Mouse (Mus musculus): ENCODE results near the gene Agpat1. TPM values are rescaled to one million over a fixed set of nuclear protein-coding genes. Genes with fewer than 3 reads are reported as not detected.

Agpat1 gene
- polyA plus RNA-seq (2014; fragmentation: Nextera tagmentation; extraction: Ambion mirVana) = 122 and 123 TPM in 2 replicates

GRCm38 (mm10) chr17:34604061-34604508 is at the start of gene Agpat1:
Agpat1 (plus strand) TSS chr17:34604262.
- Histone ChIP-seq H3K36me3 (ENCODE audit: control insufficient read depth, insufficient read depth, low read length) (peaks cover 17% of the 10 kb centered on the region), H3K9me3 (ENCODE audit: control insufficient read depth, low read length) (no peaks in the 10 kb centered on the region), H3K27ac (replicated peaks; ENCODE audit: low read depth, low read length) (peak within 1 kb of the TSS; percentile 85), H3K4me2 (ENCODE audit: low read length) (peak within 1 kb of the TSS; percentile 97), H3K4me1 (ENCODE audit: control insufficient read depth, insufficient read depth, low read length) (peaks cover 28% of the 10 kb centered on the region), H3K9ac (replicated peaks; ENCODE audit: low read length) (peak within 1 kb of the TSS; percentile 90), H3K27me3 (ENCODE audit: control insufficient read depth, insufficient read depth, low read length) (no peaks in the 10 kb centered on the region), H3K4me3 (replicated peaks; ENCODE audit: low read depth, low read length) (peak within 1 kb of the TSS; percentile 93)
- peak; percentile 90 for ATAC-seq (ENCODE audit: low FRiP score, low TSS enrichment)
- DNase-seq = peak; percentile 100
- WGBS = under 1% methylated on average over 35 of the region's 35 CpGs

- DNase-seq = peak; percentile 78
- ATAC-seq (ENCODE audit: low FRiP score, low TSS enrichment) = no peak
- no peaks in the 10 kb centered on the region; the same call in 1 of the 2 replicates for H3K9me3 ChIP-seq (ENCODE audit: control insufficient read depth, low read length)
- H3K27ac ChIP-seq (replicated peaks; ENCODE audit: low read depth, low read length) = no peak overlapping the region
- no peak overlapping the region for H3K9ac ChIP-seq (replicated peaks; ENCODE audit: low read length)
- H3K4me3 ChIP-seq (replicated peaks; ENCODE audit: low read depth, low read length) = no peak overlapping the region
- no peaks in the 10 kb centered on the region for H3K27me3 ChIP-seq (ENCODE audit: control insufficient read depth, insufficient read depth, low read length)
- H3K4me2 ChIP-seq (ENCODE audit: low read length) = no peak overlapping the region
- H3K4me1 ChIP-seq (ENCODE audit: control insufficient read depth, insufficient read depth, low read length) = no peaks in the 10 kb centered on the region
- no peaks in the 10 kb centered on the region for H3K36me3 ChIP-seq (ENCODE audit: control insufficient read depth, insufficient read depth, low read length)
- 28% methylated on average over 5 of the region's 5 CpGs for WGBS
These were observed 48.6 kb upstream of the Agpat1 start for GRCm38 (mm10) chr17:34555483-34555882.

- H3K4me3 ChIP-seq (replicated peaks; ENCODE audit: low read depth, low read length) = no peak overlapping the region
- no peaks in the 10 kb centered on the region for H3K27me3 ChIP-seq (ENCODE audit: control insufficient read depth, insufficient read depth, low read length)
- H3K36me3 ChIP-seq (ENCODE audit: control insufficient read depth, insufficient read depth, low read length) = no peaks in the 10 kb centered on the region
- no peak overlapping the region for H3K27ac ChIP-seq (replicated peaks; ENCODE audit: low read depth, low read length)
- no peak overlapping the region for H3K4me2 ChIP-seq (ENCODE audit: low read length)
- no peak overlapping the region for H3K9ac ChIP-seq (replicated peaks; ENCODE audit: low read length)
- no peak for DNase-seq
- ATAC-seq (ENCODE audit: low FRiP score, low TSS enrichment) = no peak
- 81% methylated on average over 8 of the region's 8 CpGs for WGBS
- H3K4me1 ChIP-seq (ENCODE audit: control insufficient read depth, insufficient read depth, low read length) = no peaks in the 10 kb centered on the region
- H3K9me3 ChIP-seq (ENCODE audit: control insufficient read depth, low read length) = no peaks in the 10 kb centered on the region; the same call in 1 of the 2 replicates
These were observed 47.7 kb upstream of the Agpat1 start for GRCm38 (mm10) chr17:34556406-34556805.

- ATAC-seq (ENCODE audit: low FRiP score, low TSS enrichment) (no peak), DNase-seq (no peak)
- H3K4me2 ChIP-seq (ENCODE audit: low read length) = no peak overlapping the region
- H3K27ac ChIP-seq (replicated peaks; ENCODE audit: low read depth, low read length) = no peak overlapping the region
- H3K36me3 ChIP-seq (ENCODE audit: control insufficient read depth, insufficient read depth, low read length) = no peaks in the 10 kb centered on the region
- H3K27me3 ChIP-seq (ENCODE audit: control insufficient read depth, insufficient read depth, low read length) = no peaks in the 10 kb centered on the region
- no peak overlapping the region for H3K4me3 ChIP-seq (replicated peaks; ENCODE audit: low read depth, low read length)
- no peak overlapping the region for H3K9ac ChIP-seq (replicated peaks; ENCODE audit: low read length)
- WGBS = 81% methylated on average over 11 of the region's 11 CpGs
- no peaks in the 10 kb centered on the region for H3K4me1 ChIP-seq (ENCODE audit: control insufficient read depth, insufficient read depth, low read length)
- no peaks in the 10 kb centered on the region; the same call in 1 of the 2 replicates for H3K9me3 ChIP-seq (ENCODE audit: control insufficient read depth, low read length)
These were observed 46.7 kb upstream of the Agpat1 start for GRCm38 (mm10) chr17:34557411-34557810.

- no peak overlapping the region for H3K27ac ChIP-seq (replicated peaks; ENCODE audit: low read depth, low read length)
- H3K4me1 ChIP-seq (ENCODE audit: control insufficient read depth, insufficient read depth, low read length) = no peaks in the 10 kb centered on the region
- ATAC-seq (ENCODE audit: low FRiP score, low TSS enrichment) (no peak), DNase-seq (no peak)
- H3K9ac ChIP-seq (replicated peaks; ENCODE audit: low read length) = no peak overlapping the region
- no peak overlapping the region for H3K4me2 ChIP-seq (ENCODE audit: low read length)
- H3K36me3 ChIP-seq (ENCODE audit: control insufficient read depth, insufficient read depth, low read length) = no peaks in the 10 kb centered on the region
- no peaks in the 10 kb centered on the region; the same call in 1 of the 2 replicates for H3K9me3 ChIP-seq (ENCODE audit: control insufficient read depth, low read length)
- no peaks in the 10 kb centered on the region for H3K27me3 ChIP-seq (ENCODE audit: control insufficient read depth, insufficient read depth, low read length)
- no peak overlapping the region for H3K4me3 ChIP-seq (replicated peaks; ENCODE audit: low read depth, low read length)
- 88% methylated on average over 7 of the region's 7 CpGs for WGBS
These were observed 44.9 kb upstream of the Agpat1 start for GRCm38 (mm10) chr17:34559116-34559515.

- H3K27me3 ChIP-seq (ENCODE audit: control insufficient read depth, insufficient read depth, low read length) = no peaks in the 10 kb centered on the region
- H3K4me3 ChIP-seq (replicated peaks; ENCODE audit: low read depth, low read length) = no peak overlapping the region
- H3K9ac ChIP-seq (replicated peaks; ENCODE audit: low read length) = no peak overlapping the region
- no peak for DNase-seq
- no peaks in the 10 kb centered on the region for H3K4me1 ChIP-seq (ENCODE audit: control insufficient read depth, insufficient read depth, low read length)
- 33% methylated on average over 15 of the region's 15 CpGs for WGBS
- H3K4me2 ChIP-seq (ENCODE audit: low read length) = no peak overlapping the region
- H3K27ac ChIP-seq (replicated peaks; ENCODE audit: low read depth, low read length) = no peak overlapping the region
- ATAC-seq (ENCODE audit: low FRiP score, low TSS enrichment) = no peak
- no peaks in the 10 kb centered on the region for H3K36me3 ChIP-seq (ENCODE audit: control insufficient read depth, insufficient read depth, low read length)
- no peaks in the 10 kb centered on the region; the same call in 1 of the 2 replicates for H3K9me3 ChIP-seq (ENCODE audit: control insufficient read depth, low read length)
These were observed 44.2 kb upstream of the Agpat1 start for GRCm38 (mm10) chr17:34559895-34560294.

GRCm38 (mm10) chr17:34560438-34560837 is 43.6 kb upstream of the Agpat1 start:
- Histone ChIP-seq H3K4me2 (ENCODE audit: low read length) (no peak overlapping the region), H3K4me3 (replicated peaks; ENCODE audit: low read depth, low read length) (no peak overlapping the region), H3K4me1 (ENCODE audit: control insufficient read depth, insufficient read depth, low read length) (no peaks in the 10 kb centered on the region), H3K9me3 (ENCODE audit: control insufficient read depth, low read length) (no peaks in the 10 kb centered on the region; the same call in 1 of the 2 replicates), H3K27me3 (ENCODE audit: control insufficient read depth, insufficient read depth, low read length) (no peaks in the 10 kb centered on the region), H3K27ac (replicated peaks; ENCODE audit: low read depth, low read length) (no peak overlapping the region), H3K9ac (replicated peaks; ENCODE audit: low read length) (no peak overlapping the region), H3K36me3 (ENCODE audit: control insufficient read depth, insufficient read depth, low read length) (no peaks in the 10 kb centered on the region)
- ATAC-seq (ENCODE audit: low FRiP score, low TSS enrichment) (no peak), DNase-seq (no peak)
- WGBS = 93% methylated on average over 6 of the region's 6 CpGs

GRCm38 (mm10) chr17:34561200-34561599 is 42.9 kb upstream of the Agpat1 start:
- no peaks in the 10 kb centered on the region for H3K36me3 ChIP-seq (ENCODE audit: control insufficient read depth, insufficient read depth, low read length)
- peaks cover 2% of the 10 kb centered on the region; the same call in 1 of the 2 replicates for H3K9me3 ChIP-seq (ENCODE audit: control insufficient read depth, low read length)
- WGBS = 29% methylated on average over 8 of the region's 8 CpGs
- peak; percentile 30 for DNase-seq
- H3K9ac ChIP-seq (replicated peaks; ENCODE audit: low read length) = no peak overlapping the region
- H3K4me1 ChIP-seq (ENCODE audit: control insufficient read depth, insufficient read depth, low read length) = no peaks in the 10 kb centered on the region
- H3K27ac ChIP-seq (replicated peaks; ENCODE audit: low read depth, low read length) = no peak overlapping the region; the same call in 1 of the 2 replicates
- H3K4me3 ChIP-seq (replicated peaks; ENCODE audit: low read depth, low read length) = no peak overlapping the region
- no peak overlapping the region for H3K4me2 ChIP-seq (ENCODE audit: low read length)
- ATAC-seq (ENCODE audit: low FRiP score, low TSS enrichment) = no peak
- no peaks in the 10 kb centered on the region for H3K27me3 ChIP-seq (ENCODE audit: control insufficient read depth, insufficient read depth, low read length)

GRCm38 (mm10) chr17:34562595-34562994 is 41.5 kb upstream of the Agpat1 start:
- Histone ChIP-seq H3K27ac (replicated peaks; ENCODE audit: low read depth, low read length) (no peak overlapping the region), H3K4me1 (ENCODE audit: control insufficient read depth, insufficient read depth, low read length) (no peaks in the 10 kb centered on the region), H3K27me3 (ENCODE audit: control insufficient read depth, insufficient read depth, low read length) (no peaks in the 10 kb centered on the region; the same call in 1 of the 2 replicates), H3K4me3 (replicated peaks; ENCODE audit: low read depth, low read length) (no peak overlapping the region), H3K36me3 (ENCODE audit: control insufficient read depth, insufficient read depth, low read length) (no peaks in the 10 kb centered on the region), H3K9me3 (ENCODE audit: control insufficient read depth, low read length) (peaks cover 2% of the 10 kb centered on the region; the same call in 1 of the 2 replicates), H3K9ac (replicated peaks; ENCODE audit: low read length) (no peak overlapping the region), H3K4me2 (ENCODE audit: low read length) (no peak overlapping the region)
- WGBS = 70% methylated on average over 3 of the region's 3 CpGs
- ATAC-seq (ENCODE audit: low FRiP score, low TSS enrichment) (no peak), DNase-seq (no peak)
